Mouse (Mus musculus): ENCODE data around the gene Supt4a.

Gene Supt4a

DNA sequence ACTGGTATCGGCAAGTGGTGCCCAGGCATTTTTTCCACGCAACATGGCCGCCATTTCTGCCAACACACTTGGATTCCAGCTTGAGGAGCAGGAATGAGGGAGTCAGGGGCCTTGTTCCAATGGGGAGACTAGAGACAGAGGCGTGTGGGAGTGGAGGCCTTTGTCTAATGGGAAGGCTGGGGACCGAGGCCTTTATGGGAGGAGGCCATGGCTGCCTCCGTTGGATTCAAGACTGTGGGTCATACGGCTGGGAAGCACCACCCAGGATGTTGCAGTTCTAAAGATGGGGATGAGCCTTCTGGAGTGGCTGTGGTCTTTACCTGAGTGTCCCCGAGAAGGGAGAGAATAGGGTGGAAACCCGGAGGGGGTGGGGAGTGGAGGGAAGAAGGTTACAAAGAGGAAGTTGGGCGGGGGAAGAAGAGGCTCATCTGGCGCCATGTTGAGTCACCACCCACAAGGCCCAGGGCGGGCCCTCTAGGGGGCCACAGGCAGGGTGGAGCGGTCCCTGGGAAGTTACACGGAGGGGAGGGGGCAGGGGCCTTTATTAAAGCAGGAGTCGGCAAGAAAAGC is 19.0 kb downstream of the Supt4a start:
- Histone ChIP-seq H3K27me3 (ENCODE audit: insufficient read depth, low read length) (peaks cover 16% of the 10 kb centered on the region), H3K9me3 (ENCODE audit: low read length) (peaks cover 4% of the 10 kb centered on the region), H3K4me1 (replicated peaks; ENCODE audit: low read depth, low read length) (peaks cover 59% of the 10 kb centered on the region), H3K4me3 (replicated peaks; ENCODE audit: low read length) (peak overlapping the region; percentile 76), H3K36me3 (ENCODE audit: insufficient read depth, low read length) (no peaks in the 10 kb centered on the region)
- TF ChIP-seq CTCF (conservative IDR thresholded peaks at IDR 0.05; ENCODE audit: low read length) (no peak), POU5F1 (IDR thresholded peaks at IDR 0.05; ENCODE audit: borderline replicate concordance, low read length) (no peak), NANOG (IDR thresholded peaks at IDR 0.05; ENCODE audit: borderline replicate concordance, low read length) (no peak)

DNA sequence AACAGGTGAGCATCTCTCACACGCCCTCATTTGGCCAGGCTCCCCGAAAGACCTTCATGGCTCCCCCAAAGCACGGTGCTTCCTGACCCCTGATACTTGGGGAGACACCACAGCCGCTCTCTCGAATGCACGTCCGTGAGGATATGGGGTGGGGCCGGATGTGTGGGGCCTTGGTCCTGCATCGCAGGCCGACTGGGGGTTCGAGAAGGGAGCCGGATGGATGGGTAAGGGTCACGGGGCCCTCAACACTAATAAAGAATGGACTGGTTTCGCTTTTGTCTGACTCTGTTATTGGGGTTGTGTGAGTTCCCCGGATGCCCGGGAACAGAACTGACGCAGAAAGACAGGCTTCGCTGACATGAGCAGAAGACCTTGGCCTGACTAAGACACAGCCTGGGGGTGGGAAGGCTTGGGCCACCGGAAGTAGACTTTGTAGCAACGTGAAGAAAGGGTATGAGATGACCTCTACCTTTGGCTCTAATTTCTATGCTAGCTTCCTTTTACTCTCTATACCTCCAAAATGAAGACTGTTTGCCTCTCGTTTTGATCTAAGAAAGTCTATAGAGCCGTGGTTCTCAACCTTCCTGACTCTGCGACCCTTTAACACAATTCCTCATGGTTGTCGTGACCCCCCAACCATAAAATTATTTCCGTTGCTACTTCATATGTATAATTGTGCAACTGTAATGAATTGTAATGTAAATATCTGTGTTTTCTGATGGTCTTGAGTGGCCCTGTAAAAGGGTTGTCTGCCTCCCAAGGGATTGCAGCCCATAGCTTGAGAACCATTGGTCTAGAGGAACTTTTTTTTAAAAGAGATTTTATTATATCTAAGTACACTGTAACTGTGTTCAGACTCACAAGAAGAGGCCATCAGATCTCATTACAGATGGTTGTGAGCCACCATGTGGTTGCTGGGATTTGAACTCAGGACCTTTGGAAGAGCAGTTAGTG is 19.9 kb downstream of the Supt4a start:
- Histone ChIP-seq H3K36me3 (ENCODE audit: insufficient read depth, low read length) (no peaks in the 10 kb centered on the region), H3K4me3 (replicated peaks; ENCODE audit: low read length) (peak overlapping the region; percentile 76), H3K27me3 (ENCODE audit: insufficient read depth, low read length) (peaks cover 25% of the 10 kb centered on the region), H3K9me3 (ENCODE audit: low read length) (peaks cover 4% of the 10 kb centered on the region), H3K4me1 (replicated peaks; ENCODE audit: low read depth, low read length) (peaks cover 49% of the 10 kb centered on the region)
- TF ChIP-seq POU5F1 (IDR thresholded peaks at IDR 0.05; ENCODE audit: borderline replicate concordance, low read length) = no peak

DNA sequence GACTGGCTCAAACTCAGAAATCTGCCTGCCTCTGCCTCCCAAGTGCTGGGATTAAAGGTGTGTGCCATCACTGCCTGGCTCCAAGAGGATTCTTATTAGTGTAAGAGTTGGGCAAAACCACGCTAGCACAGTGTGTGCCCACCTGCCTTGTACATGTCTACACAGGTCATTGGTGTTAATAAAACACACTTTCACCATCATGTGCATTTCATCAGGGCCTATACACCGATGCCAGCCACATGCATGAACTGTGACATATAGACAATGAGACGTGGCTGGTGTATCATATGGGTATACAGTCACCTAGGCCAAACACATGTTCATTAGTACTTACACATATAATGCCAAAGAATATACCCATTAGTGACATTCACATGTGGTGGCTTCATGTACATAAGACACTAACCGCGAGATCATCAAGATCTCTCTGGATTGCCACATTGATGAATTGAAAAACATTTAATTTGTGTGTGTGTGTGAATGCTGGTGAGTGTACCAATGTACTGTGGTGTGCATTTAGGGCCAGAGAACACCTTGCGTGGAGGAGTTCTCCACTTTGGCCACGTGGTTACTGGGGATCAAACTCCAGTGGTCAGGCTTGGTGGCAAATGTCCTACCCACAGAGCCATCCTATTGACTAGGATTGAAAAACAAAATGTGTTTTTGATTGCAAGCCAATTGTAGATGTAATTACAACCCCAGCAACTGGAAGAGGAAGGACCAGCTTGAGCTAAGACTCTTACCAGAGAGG is 21.0 kb downstream of the Supt4a start:
- Histone ChIP-seq H3K36me3 (ENCODE audit: insufficient read depth, low read length) (no peaks in the 10 kb centered on the region), H3K4me1 (replicated peaks; ENCODE audit: low read depth, low read length) (peaks cover 50% of the 10 kb centered on the region), H3K27me3 (ENCODE audit: insufficient read depth, low read length) (peaks cover 36% of the 10 kb centered on the region), H3K4me3 (replicated peaks; ENCODE audit: low read length) (no peak overlapping the region), H3K9me3 (ENCODE audit: low read length) (peaks cover 4% of the 10 kb centered on the region)
- TF ChIP-seq NANOG (IDR thresholded peaks at IDR 0.05; ENCODE audit: borderline replicate concordance, low read length) = no peak
- TF ChIP-seq POU5F1 (IDR thresholded peaks at IDR 0.05; ENCODE audit: borderline replicate concordance, low read length) = no peak
- TF ChIP-seq CTCF (conservative IDR thresholded peaks at IDR 0.05; ENCODE audit: low read length) = no peak

DNA sequence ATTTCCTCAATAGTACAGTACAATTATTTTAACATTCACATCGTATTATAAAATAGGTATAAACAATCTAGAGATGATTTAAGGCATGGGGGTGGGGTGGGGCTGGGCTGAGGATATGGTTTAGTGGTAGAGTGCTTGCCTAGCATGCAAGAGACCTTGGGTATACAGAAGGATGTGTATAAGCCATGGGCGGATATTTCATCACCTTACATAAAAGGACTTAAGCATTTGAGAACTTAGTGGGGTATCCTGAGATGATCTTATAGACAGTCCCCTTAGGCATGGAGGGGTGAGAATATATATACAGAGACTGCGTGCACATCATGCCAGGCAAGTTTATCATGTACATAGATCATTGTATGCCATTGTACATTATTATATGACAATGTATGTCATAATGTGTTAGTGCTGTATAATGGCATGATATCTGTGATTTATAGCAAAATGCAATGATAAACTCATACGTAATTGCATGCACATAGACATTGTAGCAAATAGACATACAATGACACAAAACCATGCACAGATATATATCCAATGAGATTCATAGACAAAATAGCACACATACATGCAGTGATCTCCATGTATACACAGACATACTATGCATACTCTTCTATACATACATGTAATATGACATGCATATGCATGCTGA is 21.7 kb downstream of the Supt4a start:
- Histone ChIP-seq H3K4me3 (replicated peaks; ENCODE audit: low read length) (no peak overlapping the region), H3K9me3 (ENCODE audit: low read length) (peaks cover 4% of the 10 kb centered on the region)
- TF ChIP-seq CTCF (conservative IDR thresholded peaks at IDR 0.05; ENCODE audit: low read length) (no peak), POU5F1 (IDR thresholded peaks at IDR 0.05; ENCODE audit: borderline replicate concordance, low read length) (no peak), NANOG (IDR thresholded peaks at IDR 0.05; ENCODE audit: borderline replicate concordance, low read length) (no peak)

DNA sequence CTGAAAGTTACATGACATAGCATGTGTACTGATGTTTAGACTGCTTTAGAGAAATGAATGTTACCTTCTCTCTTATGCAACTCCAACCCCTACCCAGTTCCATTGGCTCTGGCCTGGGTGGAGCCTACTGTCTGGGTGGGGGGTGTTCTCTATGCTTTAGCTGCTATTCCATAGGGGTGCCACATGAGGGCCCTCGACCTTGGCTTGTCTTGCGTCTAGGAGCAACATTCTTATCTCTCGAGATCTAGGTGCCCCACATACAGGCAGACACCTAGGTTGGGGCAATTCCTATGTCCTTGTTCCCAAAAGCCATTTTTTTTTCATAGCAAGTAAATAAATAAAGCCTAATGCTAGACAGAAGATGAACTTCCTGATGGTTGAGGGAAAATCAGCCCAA is 22.3 kb downstream of the Supt4a start:
- no peak for TF ChIP-seq NANOG (IDR thresholded peaks at IDR 0.05; ENCODE audit: borderline replicate concordance, low read length)
- peak; percentile 54 for TF ChIP-seq CTCF (conservative IDR thresholded peaks at IDR 0.05; ENCODE audit: low read length)
- no peaks in the 10 kb centered on the region for H3K36me3 ChIP-seq (ENCODE audit: insufficient read depth, low read length)
- no peak overlapping the region for H3K4me3 ChIP-seq (replicated peaks; ENCODE audit: low read length)
- peaks cover 48% of the 10 kb centered on the region for H3K27me3 ChIP-seq (ENCODE audit: insufficient read depth, low read length)
- peaks cover 47% of the 10 kb centered on the region for H3K4me1 ChIP-seq (replicated peaks; ENCODE audit: low read depth, low read length)
- H3K9me3 ChIP-seq (ENCODE audit: low read length) = peaks cover 3% of the 10 kb centered on the region

More for the DNA sequence above, 21.7 kb downstream of the Supt4a start:
- peaks cover 49% of the 10 kb centered on the region for H3K4me1 ChIP-seq (replicated peaks; ENCODE audit: low read depth, low read length)
- peaks cover 42% of the 10 kb centered on the region for H3K27me3 ChIP-seq (ENCODE audit: insufficient read depth, low read length)
- no peaks in the 10 kb centered on the region for H3K36me3 ChIP-seq (ENCODE audit: insufficient read depth, low read length)

DNA sequence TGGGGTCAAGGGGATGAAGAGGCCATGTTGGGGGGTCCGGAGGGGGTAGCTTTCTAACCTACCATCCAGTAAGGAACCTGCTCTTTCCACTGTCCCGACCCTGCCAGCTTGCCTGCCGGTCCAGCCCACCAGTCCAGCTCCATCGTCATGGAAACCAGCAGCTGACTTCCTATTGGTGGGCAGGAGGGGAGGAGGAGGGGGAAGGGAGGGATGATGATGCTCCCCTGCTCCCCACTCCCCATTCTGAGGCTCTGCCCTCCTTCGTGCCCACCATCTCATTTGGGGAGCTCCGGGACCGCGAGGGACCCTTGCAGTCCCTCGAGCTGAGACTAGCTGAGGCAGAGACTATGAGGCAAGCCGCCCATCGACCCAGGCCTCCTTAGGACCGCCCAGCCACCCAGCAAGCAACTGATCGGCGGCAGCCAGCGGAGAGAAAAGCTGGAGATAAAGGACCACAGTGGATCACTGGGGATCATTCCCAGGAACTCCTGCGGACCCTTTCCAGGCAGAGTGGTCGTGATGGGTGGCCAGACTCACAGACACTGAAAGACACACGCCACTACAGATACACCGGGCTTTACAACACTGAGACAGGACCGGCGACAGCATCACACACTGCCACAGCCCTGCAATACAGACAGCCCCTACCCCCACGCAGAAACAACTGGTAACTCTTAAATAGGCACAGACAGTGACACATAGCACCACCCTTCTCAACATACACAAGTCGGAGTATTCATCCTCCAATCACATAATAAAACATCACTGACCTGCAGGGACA is 23.1 kb downstream of the Supt4a start, which contains the start of gene Tspoap1:
Gene Tspoap1, plus strand, starts transcription at position 241 of the 781 bp plus-strand sequence.
- H3K36me3 ChIP-seq (ENCODE audit: insufficient read depth, low read length) = no peaks in the 10 kb centered on the region
- TF ChIP-seq NANOG (IDR thresholded peaks at IDR 0.05; ENCODE audit: borderline replicate concordance, low read length) (no peak), POU5F1 (IDR thresholded peaks at IDR 0.05; ENCODE audit: borderline replicate concordance, low read length) (no peak), CTCF (conservative IDR thresholded peaks at IDR 0.05; ENCODE audit: low read length) (no peak)
- peaks cover 56% of the 10 kb centered on the region for H3K27me3 ChIP-seq (ENCODE audit: insufficient read depth, low read length)
- no peaks in the 10 kb centered on the region for H3K9me3 ChIP-seq (ENCODE audit: low read length)
- H3K4me1 ChIP-seq (replicated peaks; ENCODE audit: low read depth, low read length) = peaks cover 51% of the 10 kb centered on the region
- no peak within 1 kb of the TSS for H3K4me3 ChIP-seq (replicated peaks; ENCODE audit: low read length)

DNA sequence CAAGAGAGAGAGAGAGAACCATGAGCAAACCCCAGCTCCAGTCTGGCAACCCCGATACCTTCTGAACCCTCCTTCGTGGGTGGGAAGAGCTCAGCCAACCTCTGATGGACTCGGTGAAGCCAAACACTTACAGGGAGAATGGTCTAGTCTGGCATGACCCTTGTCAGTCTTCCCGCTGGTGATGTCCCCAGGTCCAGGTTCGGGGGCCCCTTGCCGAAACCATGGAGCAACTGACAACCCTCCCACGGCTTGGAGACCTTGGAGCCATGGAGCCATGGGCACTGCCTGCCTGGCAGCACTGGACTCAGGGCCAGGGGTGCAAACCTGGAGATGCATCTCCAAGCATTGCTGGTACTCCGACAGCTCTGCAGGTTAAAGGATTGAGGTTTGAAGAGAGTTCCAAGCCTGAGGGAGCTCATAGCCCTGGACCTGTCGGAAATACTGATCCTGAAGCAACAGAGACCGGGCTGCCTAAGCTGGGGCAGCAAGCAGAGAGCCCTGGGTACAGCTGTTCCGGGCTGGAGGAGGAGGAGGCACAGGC is 23.9 kb downstream of the Supt4a start:
- Histone ChIP-seq H3K9me3 (ENCODE audit: low read length) (no peaks in the 10 kb centered on the region), H3K4me1 (replicated peaks; ENCODE audit: low read depth, low read length) (peaks cover 48% of the 10 kb centered on the region), H3K27me3 (ENCODE audit: insufficient read depth, low read length) (peaks cover 64% of the 10 kb centered on the region), H3K4me3 (replicated peaks; ENCODE audit: low read length) (no peak overlapping the region), H3K36me3 (ENCODE audit: insufficient read depth, low read length) (no peaks in the 10 kb centered on the region)
- TF ChIP-seq POU5F1 (IDR thresholded peaks at IDR 0.05; ENCODE audit: borderline replicate concordance, low read length) = no peak
- TF ChIP-seq CTCF (conservative IDR thresholded peaks at IDR 0.05; ENCODE audit: low read length) = no peak
- TF ChIP-seq NANOG (IDR thresholded peaks at IDR 0.05; ENCODE audit: borderline replicate concordance, low read length) = no peak

Measured in E14TG2a.4 (cell line).